Mouse (Mus musculus): Measurements from ENCODE around the gene Sowahd. TPM values are rescaled to one million over a fixed set of nuclear protein-coding genes. Genes with fewer than 3 reads are reported as not detected.
A peak's percentile ranks its signal among the peaks of the same experiment; 100 is the strongest.

Gene Sowahd
- 0.02 TPM in 1 of 2 replicates, not detected in the other for polyA plus RNA-seq (2012; rRNA removed)
- 0.11 TPM in 1 of 2 replicates, not detected in the other for polyA plus RNA-seq (2014; fragmentation: Nextera tagmentation; extraction: Ambion mirVana)

DNA sequence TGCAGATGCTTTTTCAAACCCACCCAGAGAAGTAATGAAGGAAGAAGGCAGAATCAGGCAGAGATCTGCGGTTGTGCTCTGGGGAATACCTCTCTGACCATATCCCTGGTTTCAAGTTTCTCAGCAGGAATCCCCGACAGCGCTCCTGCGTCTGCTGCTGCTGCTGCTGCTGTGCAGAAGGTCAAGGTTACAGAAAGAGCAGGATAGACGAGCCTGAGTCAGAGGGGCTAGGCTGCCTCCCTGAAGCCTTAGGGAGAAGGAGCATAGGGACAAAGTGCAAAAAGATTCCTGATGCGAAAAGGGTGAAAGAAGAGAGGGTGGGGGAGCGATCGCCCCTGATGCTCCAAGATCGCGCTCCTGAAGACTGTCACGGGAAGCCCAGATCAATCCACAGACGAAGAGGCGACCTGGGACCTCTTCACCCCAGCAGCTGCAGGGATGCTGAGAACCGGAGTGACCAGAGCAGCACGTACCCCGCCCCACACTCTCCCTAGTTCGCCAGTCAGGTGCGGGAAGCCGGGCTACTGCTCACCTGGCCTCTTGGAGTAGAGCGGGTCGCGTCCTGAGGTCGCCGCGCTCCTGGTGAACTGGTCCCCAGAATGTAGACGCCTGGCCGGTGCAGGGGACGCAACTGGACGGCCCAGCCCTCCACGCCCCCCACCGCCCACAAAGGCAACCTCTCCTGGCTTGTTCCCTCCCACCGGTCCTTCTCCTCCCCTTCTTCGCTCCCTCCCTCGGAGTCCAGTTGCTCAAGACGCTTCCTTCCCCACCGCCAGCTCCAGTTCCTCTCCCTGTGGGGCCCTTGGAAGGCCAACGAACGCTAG lies at the start of gene Sowahd:
Sowahd (plus strand) TSS at position 780 of the 824 bp plus-strand sequence.
- TF ChIP-seq CTCF (IDR thresholded peaks at IDR 0.05; ENCODE audit: low read depth) (no peak), EP300 (IDR thresholded peaks at IDR 0.05; ENCODE audit: low read depth) (no peak)
- no peak within 1 kb of the TSS for H3K27ac ChIP-seq
- peaks cover 37% of the 10 kb centered on the region for H3K27me3 ChIP-seq (ENCODE audit: control insufficient read depth, insufficient read depth, low read length)
- DNase-seq (ENCODE audit: low read depth in 3 of 3, low spot score in 3 of 3) (no peak), ATAC-seq (ENCODE audit: insufficient read depth) (no peak)
- H3K9me3 ChIP-seq (ENCODE audit: control insufficient read depth, low read length), result no peaks in the 10 kb centered on the region
- H3K4me1 ChIP-seq (replicated peaks; ENCODE audit: control insufficient read depth in 2 of 2, insufficient read depth in 2 of 2, low read length in 1 of 2), result no peaks in the 10 kb centered on the region
- no peak within 1 kb of the TSS for H3K9ac ChIP-seq (replicated peaks)
- peak within 1 kb of the TSS; percentile 27 for H3K4me2 ChIP-seq (ENCODE audit: low read depth)
- 7% methylated on average over 36 of the region's 38 CpGs for WGBS (ENCODE audit: insufficient replicate concordance)
- peak within 1 kb of the TSS in 1 of 2 experiments; percentile 8; a peak in 1 of 4 replicates for H3K4me3 ChIP-seq (ENCODE audit: insufficient read depth in 1 of 2, low read depth in 2 of 2, low read length in 2 of 2)
- no peaks in the 10 kb centered on the region for H3K36me3 ChIP-seq (replicated peaks; ENCODE audit: control insufficient read depth, insufficient read depth, low read depth)

DNA sequence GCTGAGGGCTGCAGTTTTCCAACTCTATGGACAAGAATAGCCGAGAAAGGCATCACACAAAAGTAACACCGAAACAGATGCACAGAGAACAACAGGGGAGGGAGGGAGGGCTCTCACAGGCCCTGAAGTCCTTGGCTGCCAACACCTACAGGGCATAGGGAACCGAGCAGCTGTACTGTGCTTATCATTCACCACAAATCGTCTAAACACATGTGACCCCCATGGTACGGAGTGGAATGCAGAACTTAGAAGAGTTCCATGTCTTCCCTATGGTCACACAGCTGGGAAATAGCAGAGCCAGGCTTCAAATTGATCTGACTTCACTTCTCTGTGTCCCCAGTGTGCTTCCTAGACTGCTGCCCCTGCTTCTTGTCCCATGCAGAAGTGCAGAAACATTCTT lies 34.8 kb upstream of the Sowahd start:
- H3K4me2 ChIP-seq (ENCODE audit: low read depth), result no peak overlapping the region
- no peaks in the 10 kb centered on the region for H3K9me3 ChIP-seq (ENCODE audit: control insufficient read depth, low read length)
- no peak overlapping the region for H3K27ac ChIP-seq
- 40% methylated on average over 5 of the region's 5 CpGs for WGBS (ENCODE audit: insufficient replicate concordance)
- H3K9ac ChIP-seq (replicated peaks), result no peak overlapping the region
- DNase-seq (ENCODE audit: low read depth in 3 of 3, low spot score in 3 of 3) (no peak), ATAC-seq (ENCODE audit: insufficient read depth) (no peak)
- no peaks in the 10 kb centered on the region for H3K27me3 ChIP-seq (ENCODE audit: control insufficient read depth, insufficient read depth, low read length)
- no peak overlapping the region for H3K4me3 ChIP-seq (ENCODE audit: insufficient read depth in 1 of 2, low read depth in 2 of 2, low read length in 2 of 2)
- no peaks in the 10 kb centered on the region for H3K36me3 ChIP-seq (replicated peaks; ENCODE audit: control insufficient read depth, insufficient read depth, low read depth)
- H3K4me1 ChIP-seq (replicated peaks; ENCODE audit: control insufficient read depth in 2 of 2, insufficient read depth in 2 of 2, low read length in 1 of 2), result no peaks in the 10 kb centered on the region
- TF ChIP-seq CTCF (IDR thresholded peaks at IDR 0.05; ENCODE audit: low read depth) (no peak), EP300 (IDR thresholded peaks at IDR 0.05; ENCODE audit: low read depth) (no peak)

DNA sequence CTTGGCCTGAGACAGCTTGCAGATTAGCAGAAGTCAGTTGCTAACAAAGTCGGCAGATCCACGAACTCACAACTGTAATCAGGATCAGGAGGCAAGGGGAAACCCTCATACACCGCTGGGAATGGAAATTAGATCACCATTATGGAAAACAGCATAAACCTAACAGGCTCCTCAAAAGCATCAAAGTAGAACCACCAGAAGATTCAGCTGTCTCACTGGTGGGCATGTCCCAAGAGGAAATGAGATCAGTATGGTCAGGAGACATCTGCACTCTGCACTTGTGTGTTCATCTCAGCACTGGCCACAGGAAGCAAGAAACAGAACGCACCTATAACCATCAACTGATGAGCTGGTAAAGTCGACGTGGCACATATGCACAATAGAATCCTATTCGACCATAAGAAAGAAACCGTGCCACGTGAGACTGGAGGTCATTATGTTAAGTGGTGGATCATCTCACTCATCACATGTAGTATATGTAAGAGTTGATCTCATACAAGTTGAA lies 30.4 kb upstream of the Sowahd start:
- WGBS (ENCODE audit: insufficient replicate concordance), result 69% methylated on average over 9 of the region's 9 CpGs
- Histone ChIP-seq H3K27ac (no peak overlapping the region), H3K4me3 (ENCODE audit: insufficient read depth in 1 of 2, low read depth in 2 of 2, low read length in 2 of 2) (no peak overlapping the region), H3K9me3 (ENCODE audit: control insufficient read depth, low read length) (no peaks in the 10 kb centered on the region), H3K36me3 (replicated peaks; ENCODE audit: control insufficient read depth, insufficient read depth, low read depth) (no peaks in the 10 kb centered on the region), H3K4me2 (ENCODE audit: low read depth) (no peak overlapping the region), H3K9ac (replicated peaks) (no peak overlapping the region), H3K4me1 (replicated peaks; ENCODE audit: control insufficient read depth in 2 of 2, insufficient read depth in 2 of 2, low read length in 1 of 2) (no peaks in the 10 kb centered on the region), H3K27me3 (ENCODE audit: control insufficient read depth, insufficient read depth, low read length) (no peaks in the 10 kb centered on the region)
- no peak for ATAC-seq (ENCODE audit: insufficient read depth)
- no peak for TF ChIP-seq CTCF (IDR thresholded peaks at IDR 0.05; ENCODE audit: low read depth)
- no peak for TF ChIP-seq EP300 (IDR thresholded peaks at IDR 0.05; ENCODE audit: low read depth)
- DNase-seq (ENCODE audit: low read depth in 3 of 3, low spot score in 3 of 3), result no peak

- H3K27me3 ChIP-seq (ENCODE audit: control insufficient read depth, insufficient read depth, low read length), result no peaks in the 10 kb centered on the region
- no peak overlapping the region for H3K27ac ChIP-seq
- no peak overlapping the region for H3K9ac ChIP-seq (replicated peaks)
- no peak for DNase-seq (ENCODE audit: low read depth in 3 of 3, low spot score in 3 of 3)
- ATAC-seq (ENCODE audit: insufficient read depth), result no peak
- no peaks in the 10 kb centered on the region for H3K4me1 ChIP-seq (replicated peaks; ENCODE audit: control insufficient read depth in 2 of 2, insufficient read depth in 2 of 2, low read length in 1 of 2)
- H3K36me3 ChIP-seq (replicated peaks; ENCODE audit: control insufficient read depth, insufficient read depth, low read depth), result no peaks in the 10 kb centered on the region
- no peaks in the 10 kb centered on the region for H3K9me3 ChIP-seq (ENCODE audit: control insufficient read depth, low read length)
- no peak overlapping the region for H3K4me3 ChIP-seq (ENCODE audit: insufficient read depth in 1 of 2, low read depth in 2 of 2, low read length in 2 of 2)
- H3K4me2 ChIP-seq (ENCODE audit: low read depth), result no peak overlapping the region
- TF ChIP-seq CTCF (IDR thresholded peaks at IDR 0.05; ENCODE audit: low read depth) (peak; percentile 48), EP300 (IDR thresholded peaks at IDR 0.05; ENCODE audit: low read depth) (no peak)
- WGBS (ENCODE audit: insufficient replicate concordance), result 41% methylated on average over 3 of the region's 3 CpGs
Observed at GRCm38 (mm10) chrX:37019045-37019444, 29.6 kb upstream of the Sowahd start.

DNA sequence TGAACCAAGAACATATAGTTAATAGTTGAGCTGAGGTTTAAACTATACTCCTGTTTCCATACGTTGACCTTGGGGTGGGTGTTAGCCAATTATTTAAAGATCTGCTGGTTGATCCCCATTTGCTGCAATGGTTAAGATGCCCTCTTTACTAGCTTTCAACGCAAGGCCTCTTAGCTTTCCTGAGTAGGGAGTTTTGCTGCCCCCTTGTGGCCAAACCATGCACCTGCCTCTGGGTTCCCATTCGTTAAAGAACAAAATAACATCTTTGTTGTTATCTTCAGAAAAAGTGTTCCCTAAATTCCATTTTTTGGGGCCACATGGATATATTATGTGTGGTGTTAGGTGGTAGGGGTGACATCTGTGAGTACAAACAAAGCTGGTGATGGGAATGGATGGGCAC lies 26.0 kb upstream of the Sowahd start:
- peak in 1 of 3 experiments; percentile 10 for DNase-seq (ENCODE audit: low read depth in 3 of 3, low spot score in 3 of 3)
- Histone ChIP-seq H3K36me3 (replicated peaks; ENCODE audit: control insufficient read depth, insufficient read depth, low read depth) (no peaks in the 10 kb centered on the region), H3K4me2 (ENCODE audit: low read depth) (no peak overlapping the region), H3K27ac (no peak overlapping the region), H3K4me1 (replicated peaks; ENCODE audit: control insufficient read depth in 2 of 2, insufficient read depth in 2 of 2, low read length in 1 of 2) (no peaks in the 10 kb centered on the region), H3K9me3 (ENCODE audit: control insufficient read depth, low read length) (no peaks in the 10 kb centered on the region), H3K4me3 (ENCODE audit: insufficient read depth in 1 of 2, low read depth in 2 of 2, low read length in 2 of 2) (no peak overlapping the region), H3K27me3 (ENCODE audit: control insufficient read depth, insufficient read depth, low read length) (no peaks in the 10 kb centered on the region), H3K9ac (replicated peaks) (no peak overlapping the region)
- WGBS (ENCODE audit: insufficient replicate concordance), result 9% methylated on average over 3 of the region's 3 CpGs
- ATAC-seq (ENCODE audit: insufficient read depth), result no peak
- TF ChIP-seq CTCF (IDR thresholded peaks at IDR 0.05; ENCODE audit: low read depth), result peak; percentile 80
- no peak for TF ChIP-seq EP300 (IDR thresholded peaks at IDR 0.05; ENCODE audit: low read depth)
